Mouse (Mus musculus): ENCODE results near the gene Cer1. TPM values are rescaled to one million over a fixed set of nuclear protein-coding genes. Genes with fewer than 3 reads are reported as not detected.

Gene Cer1
- polyA plus RNA-seq, 1 experiment from 2014 or later = not detected

- DNase-seq (no peak), ATAC-seq (ENCODE audit: low read depth) (no peak)
- Histone ChIP-seq H3K9me3 (replicated peaks) (no peaks in the 10 kb centered on the region), H3K27ac (no peak overlapping the region), H3K4me2 (no peak overlapping the region), H3K9ac (no peak overlapping the region), H3K27me3 (no peaks in the 10 kb centered on the region), H3K4me3 (replicated peaks) (no peak overlapping the region), H3K4me1 (replicated peaks) (0 out of 2 replicates have a peak, but pooled peaks cover 2% of the 10 kb centered on the region), H3K36me3 (no peaks in the 10 kb centered on the region)
- WGBS (ENCODE audit: insufficient replicate concordance) = 50% methylated on average over 4 of the region's 4 CpGs
These were observed 10.2 kb downstream of the Cer1 start for GRCm38 (mm10) chr4:82874791-82875190.

GRCm38 (mm10) chr4:82872548-82872947, 12.4 kb downstream of the Cer1 start:
- Histone ChIP-seq H3K4me3 (replicated peaks) (no peak overlapping the region), H3K4me2 (no peak overlapping the region), H3K9ac (no peak overlapping the region), H3K27ac (no peak overlapping the region), H3K27me3 (no peaks in the 10 kb centered on the region), H3K9me3 (replicated peaks) (no peaks in the 10 kb centered on the region), H3K4me1 (replicated peaks) (0 out of 2 replicates have a peak, but pooled peaks cover 2% of the 10 kb centered on the region), H3K36me3 (no peaks in the 10 kb centered on the region)
- no peak for ATAC-seq (ENCODE audit: low read depth)
- WGBS (ENCODE audit: insufficient replicate concordance) = 66% methylated on average over 4 of the region's 4 CpGs
- no peak for DNase-seq

GRCm38 (mm10) chr4:82872121-82872520, 12.8 kb downstream of the Cer1 start:
- Histone ChIP-seq H3K4me2 (no peak overlapping the region), H3K4me3 (replicated peaks) (no peak overlapping the region), H3K9me3 (replicated peaks) (no peaks in the 10 kb centered on the region), H3K36me3 (no peaks in the 10 kb centered on the region), H3K27ac (no peak overlapping the region), H3K27me3 (no peaks in the 10 kb centered on the region), H3K9ac (no peak overlapping the region), H3K4me1 (replicated peaks) (0 out of 2 replicates have a peak, but pooled peaks cover 2% of the 10 kb centered on the region)
- 60% methylated on average over 6 of the region's 6 CpGs for WGBS (ENCODE audit: insufficient replicate concordance)
- DNase-seq (no peak), ATAC-seq (ENCODE audit: low read depth) (no peak)

GRCm38 (mm10) chr4:82870931-82871330, 14.0 kb downstream of the Cer1 start:
- 35% methylated on average over 6 of the region's 6 CpGs for WGBS (ENCODE audit: insufficient replicate concordance)

GRCm38 (mm10) chr4:82867731-82868445, 17.1 kb downstream of the Cer1 start:
- ATAC-seq (ENCODE audit: low read depth) (no peak), DNase-seq (no peak)
- Histone ChIP-seq H3K27ac (no peak overlapping the region), H3K36me3 (no peaks in the 10 kb centered on the region), H3K9me3 (replicated peaks) (no peaks in the 10 kb centered on the region), H3K4me1 (replicated peaks) (no peaks in the 10 kb centered on the region), H3K9ac (no peak overlapping the region), H3K4me2 (no peak overlapping the region), H3K4me3 (replicated peaks) (no peak overlapping the region), H3K27me3 (no peaks in the 10 kb centered on the region)
- 57% methylated on average over 5 of the region's 5 CpGs for WGBS (ENCODE audit: insufficient replicate concordance)

More at GRCm38 (mm10) chr4:82870931-82871330, 14.0 kb downstream of the Cer1 start:
- no peak overlapping the region for H3K4me2 ChIP-seq
- ATAC-seq (ENCODE audit: low read depth) (no peak), DNase-seq (no peak)
- H3K9ac ChIP-seq = no peak overlapping the region
- H3K36me3 ChIP-seq = no peaks in the 10 kb centered on the region
- H3K27me3 ChIP-seq = no peaks in the 10 kb centered on the region
- H3K4me1 ChIP-seq (replicated peaks) = 0 out of 2 replicates have a peak, but pooled peaks cover 2% of the 10 kb centered on the region
- no peak overlapping the region for H3K4me3 ChIP-seq (replicated peaks)
- no peak overlapping the region for H3K27ac ChIP-seq
- H3K9me3 ChIP-seq (replicated peaks) = no peaks in the 10 kb centered on the region

GRCm38 (mm10) chr4:82867111-82867510, 17.8 kb downstream of the Cer1 start:
- H3K4me2 ChIP-seq = no peak overlapping the region
- H3K9ac ChIP-seq = no peak overlapping the region
- H3K4me1 ChIP-seq (replicated peaks) = no peaks in the 10 kb centered on the region
- DNase-seq (no peak), ATAC-seq (ENCODE audit: low read depth) (no peak)
- H3K4me3 ChIP-seq (replicated peaks) = no peak overlapping the region
- no peaks in the 10 kb centered on the region for H3K9me3 ChIP-seq (replicated peaks)
- no peaks in the 10 kb centered on the region for H3K27me3 ChIP-seq
- 47% methylated on average over 4 of the region's 4 CpGs for WGBS (ENCODE audit: insufficient replicate concordance)
- no peak overlapping the region for H3K27ac ChIP-seq
- H3K36me3 ChIP-seq = no peaks in the 10 kb centered on the region

GRCm38 (mm10) chr4:82864974-82865699, 19.8 kb downstream of the Cer1 start:
- Histone ChIP-seq H3K9ac (no peak overlapping the region), H3K9me3 (replicated peaks) (no peaks in the 10 kb centered on the region), H3K4me1 (replicated peaks) (no peaks in the 10 kb centered on the region), H3K27ac (no peak overlapping the region), H3K4me2 (no peak overlapping the region), H3K36me3 (no peaks in the 10 kb centered on the region), H3K27me3 (no peaks in the 10 kb centered on the region), H3K4me3 (replicated peaks) (no peak overlapping the region)
- DNase-seq = no peak
- WGBS (ENCODE audit: insufficient replicate concordance) = 66% methylated on average over 8 of the region's 8 CpGs
- ATAC-seq (ENCODE audit: low read depth) = no peak

- Histone ChIP-seq H3K4me1 (replicated peaks) (peaks cover 11% of the 10 kb centered on the region), H3K27ac (no peak overlapping the region), H3K4me2 (no peak overlapping the region), H3K4me3 (replicated peaks) (no peak overlapping the region), H3K9me3 (replicated peaks) (no peaks in the 10 kb centered on the region), H3K9ac (no peak overlapping the region), H3K36me3 (no peaks in the 10 kb centered on the region), H3K27me3 (no peaks in the 10 kb centered on the region)
- ATAC-seq (ENCODE audit: low read depth) (no peak), DNase-seq (no peak)
- 76% methylated on average over 8 of the region's 8 CpGs for WGBS (ENCODE audit: insufficient replicate concordance)
These were observed 21.6 kb downstream of the Cer1 start for GRCm38 (mm10) chr4:82863316-82863715.

GRCm38 (mm10) chr4:82861451-82861850, 23.5 kb downstream of the Cer1 start:
- Histone ChIP-seq H3K27ac (no peak overlapping the region), H3K9me3 (replicated peaks) (no peaks in the 10 kb centered on the region), H3K27me3 (no peaks in the 10 kb centered on the region), H3K4me3 (replicated peaks) (no peak overlapping the region), H3K4me2 (no peak overlapping the region), H3K9ac (no peak overlapping the region), H3K36me3 (no peaks in the 10 kb centered on the region), H3K4me1 (replicated peaks) (peaks cover 13% of the 10 kb centered on the region)
- DNase-seq = no peak
- 68% methylated on average over 2 of the region's 2 CpGs for WGBS (ENCODE audit: insufficient replicate concordance)
- no peak for ATAC-seq (ENCODE audit: low read depth)

- Histone ChIP-seq H3K4me2 (no peak overlapping the region), H3K9ac (no peak overlapping the region), H3K27me3 (no peaks in the 10 kb centered on the region), H3K36me3 (no peaks in the 10 kb centered on the region), H3K27ac (no peak overlapping the region), H3K9me3 (replicated peaks) (no peaks in the 10 kb centered on the region), H3K4me1 (replicated peaks) (peaks cover 13% of the 10 kb centered on the region), H3K4me3 (replicated peaks) (no peak overlapping the region)
- DNase-seq = no peak
- ATAC-seq (ENCODE audit: low read depth) = no peak
- WGBS (ENCODE audit: insufficient replicate concordance) = 56% methylated on average over 3 of the region's 3 CpGs
These were observed 24.4 kb downstream of the Cer1 start for GRCm38 (mm10) chr4:82860566-82860965.

- Histone ChIP-seq H3K27ac (peak within 1 kb of the TSS; percentile 13; the same call in 1 of the 2 replicates), H3K4me2 (peak within 1 kb of the TSS; percentile 79)
These were observed 25.5 kb downstream of the Cer1 start, which contains the start of gene Zdhhc21 for GRCm38 (mm10) chr4:82859131-82860125. Gene Zdhhc21, minus strand, starts transcription at chr4:82859958.

More at GRCm38 (mm10) chr4:82859131-82860125, 25.5 kb downstream of the Cer1 start, which contains the start of gene Zdhhc21:
- WGBS (ENCODE audit: insufficient replicate concordance) = 1% methylated on average over 70 of the region's 82 CpGs
- no peaks in the 10 kb centered on the region for H3K9me3 ChIP-seq (replicated peaks)
- ATAC-seq (ENCODE audit: low read depth) = peak; percentile 87
- peak within 1 kb of the TSS; percentile 77 for H3K9ac ChIP-seq
- H3K4me1 ChIP-seq (replicated peaks) = peaks cover 13% of the 10 kb centered on the region
- H3K4me3 ChIP-seq (replicated peaks) = peak within 1 kb of the TSS; percentile 78
- no peaks in the 10 kb centered on the region for H3K36me3 ChIP-seq
- no peaks in the 10 kb centered on the region for H3K27me3 ChIP-seq
- peak; percentile 60 for DNase-seq
